Mouse (Mus musculus): Measurements from ENCODE around the gene S1pr1.

DNA sequence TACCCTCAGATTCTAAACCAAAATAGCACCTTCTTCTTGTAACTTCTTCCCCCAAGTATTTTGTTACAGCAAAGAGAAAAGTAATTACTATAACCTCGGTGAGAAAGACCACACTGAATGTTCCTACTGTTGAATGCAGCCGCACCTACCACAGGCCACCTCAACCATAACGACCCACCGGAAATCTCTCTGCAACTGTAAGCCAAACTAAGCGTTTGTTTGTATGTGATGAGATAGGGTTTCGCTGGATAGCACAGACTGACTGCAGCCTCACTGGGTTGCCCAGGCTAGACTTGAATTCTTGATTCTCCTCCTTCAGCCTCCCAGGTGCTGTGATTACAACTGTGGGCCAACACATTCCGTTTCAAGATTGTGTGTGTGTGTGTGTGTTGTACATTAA lies 15.5 kb upstream of the S1pr1 start:
- TF ChIP-seq FLI1 (IDR thresholded peaks at IDR 0.05; ENCODE audit: low read length): no peak
- no peak for TF ChIP-seq GATA1 (IDR thresholded peaks at IDR 0.05; ENCODE audit: borderline replicate concordance, low read length)
